Mouse (Mus musculus): ENCODE data around the gene Myh7b. TPM values are rescaled to one million over a fixed set of nuclear protein-coding genes. Genes with fewer than 3 reads are reported as not detected.
"Not testable (repeated sequence)": the region's sequence is repeated elsewhere in the genome, so short reads cannot be mapped to it uniquely, and the experiment has no call there.

Gene Myh7b
- polyA plus RNA-seq, 1 experiment from 2014 or later = 0.58 TPM

GRCm38 (mm10) chr2:155591676-155592075 lies 19.3 kb upstream of the Myh7b start:
- Histone ChIP-seq H3K4me2 (ENCODE audit: low read depth, low read length) (peak overlapping the region; percentile 82), H3K27ac (ENCODE audit: low read length) (peak overlapping the region; percentile 85), H3K27me3 (ENCODE audit: control insufficient read depth, insufficient read depth, low read length) (no peaks in the 10 kb centered on the region), H3K9me3 (replicated peaks; ENCODE audit: control insufficient read depth, low read length) (no peaks in the 10 kb centered on the region), H3K36me3 (ENCODE audit: control insufficient read depth, insufficient read depth, low read length) (no peaks in the 10 kb centered on the region), H3K4me1 (ENCODE audit: control insufficient read depth, insufficient read depth, low read length) (peaks cover 14% of the 10 kb centered on the region), H3K4me3 (replicated peaks; ENCODE audit: low read length) (peak overlapping the region; percentile 61), H3K9ac (ENCODE audit: low read length) (peak overlapping the region; percentile 80)
- no peak for ATAC-seq (ENCODE audit: insufficient read depth, low FRiP score)
- 2% methylated on average over 6 of the region's 6 CpGs for WGBS

DNA sequence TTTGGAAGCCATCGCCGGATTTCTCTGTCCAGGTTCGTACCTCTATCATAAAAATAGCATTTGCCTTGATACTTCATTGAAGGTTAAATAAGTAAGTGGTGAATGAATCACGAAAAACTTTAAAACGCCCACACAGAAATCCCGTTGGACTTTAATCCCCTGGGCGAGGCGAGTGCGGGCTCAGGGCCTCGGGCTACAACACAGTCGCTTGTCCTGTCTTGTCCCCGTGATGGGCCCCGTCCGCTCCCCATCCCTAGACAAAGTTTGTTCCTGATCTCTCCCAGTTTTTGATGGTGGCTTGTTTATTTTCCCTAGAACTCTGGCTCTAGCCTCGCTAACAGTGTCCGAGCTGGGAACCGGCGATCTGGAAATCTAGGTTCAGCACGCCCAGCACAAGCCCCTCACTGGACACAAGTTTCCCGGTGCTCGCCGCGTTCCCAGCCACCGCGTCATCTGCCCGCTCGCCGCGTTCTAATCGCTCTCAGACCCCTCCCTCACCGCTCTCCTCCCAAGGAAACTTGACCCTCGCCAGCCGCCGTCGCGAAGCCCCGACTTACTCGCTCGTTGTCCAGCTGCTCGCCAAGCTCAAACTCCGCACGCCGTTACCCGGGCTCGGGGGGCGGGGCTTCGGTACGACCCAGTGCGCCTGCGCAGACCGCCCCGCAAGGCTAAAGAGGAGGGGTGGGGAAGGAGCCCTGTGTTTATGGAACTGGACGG lies 18.7 kb upstream of the Myh7b start, which contains the start of gene Gss:
TSS of gene Gss (minus strand) at position 674 of the 717 bp plus-strand sequence.
- Histone ChIP-seq H3K4me3 (replicated peaks; ENCODE audit: low read length) (peak within 1 kb of the TSS; percentile 61), H3K4me1 (ENCODE audit: control insufficient read depth, insufficient read depth, low read length) (peaks cover 14% of the 10 kb centered on the region), H3K27me3 (ENCODE audit: control insufficient read depth, insufficient read depth, low read length) (no peaks in the 10 kb centered on the region), H3K27ac (ENCODE audit: low read length) (peak within 1 kb of the TSS; percentile 85), H3K4me2 (ENCODE audit: low read depth, low read length) (peak within 1 kb of the TSS; percentile 82), H3K9me3 (replicated peaks; ENCODE audit: control insufficient read depth, low read length) (no peaks in the 10 kb centered on the region), H3K9ac (ENCODE audit: low read length) (peak within 1 kb of the TSS; percentile 80), H3K36me3 (ENCODE audit: control insufficient read depth, insufficient read depth, low read length) (no peaks in the 10 kb centered on the region)
- under 1% methylated on average over 53 of the region's 53 CpGs for WGBS
- ATAC-seq (ENCODE audit: insufficient read depth, low FRiP score) = peak; percentile 93

DNA sequence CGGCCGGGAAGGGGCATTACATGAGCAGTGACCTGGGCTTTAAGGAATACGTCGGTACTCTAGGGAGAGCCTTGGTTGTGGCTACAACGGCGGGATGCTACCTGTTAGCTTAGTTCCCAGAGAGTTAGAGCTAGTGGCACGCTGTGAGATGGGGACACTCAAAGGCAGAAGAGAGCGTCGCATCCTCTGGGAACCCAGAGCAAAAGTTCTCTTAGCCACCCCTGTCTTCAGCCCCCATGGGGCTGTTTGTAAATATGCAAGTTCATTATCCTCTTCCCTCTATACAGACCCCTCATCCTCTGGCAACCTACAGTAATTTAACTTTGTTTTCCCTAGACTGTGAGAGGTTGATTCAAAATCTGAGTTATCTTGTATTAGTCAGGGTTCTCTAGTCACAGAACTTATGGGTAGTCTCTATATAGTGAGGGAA lies 18.1 kb upstream of the Myh7b start:
- no peaks in the 10 kb centered on the region for H3K27me3 ChIP-seq (ENCODE audit: control insufficient read depth, insufficient read depth, low read length)
- H3K4me3 ChIP-seq (replicated peaks; ENCODE audit: low read length) = peak overlapping the region; percentile 61
- H3K9ac ChIP-seq (ENCODE audit: low read length) = peak overlapping the region; percentile 76
- 2% methylated on average over 9 of the region's 9 CpGs for WGBS
- H3K27ac ChIP-seq (ENCODE audit: low read length) = no peak overlapping the region
- H3K4me1 ChIP-seq (ENCODE audit: control insufficient read depth, insufficient read depth, low read length) = peaks cover 14% of the 10 kb centered on the region
- no peak for ATAC-seq (ENCODE audit: insufficient read depth, low FRiP score)
- no peaks in the 10 kb centered on the region for H3K9me3 ChIP-seq (replicated peaks; ENCODE audit: control insufficient read depth, low read length)
- peak overlapping the region; percentile 82 for H3K4me2 ChIP-seq (ENCODE audit: low read depth, low read length)
- H3K36me3 ChIP-seq (ENCODE audit: control insufficient read depth, insufficient read depth, low read length) = no peaks in the 10 kb centered on the region

GRCm38 (mm10) chr2:155595516-155595915 lies 15.5 kb upstream of the Myh7b start:
- Histone ChIP-seq H3K36me3 (ENCODE audit: control insufficient read depth, insufficient read depth, low read length) (no peaks in the 10 kb centered on the region), H3K27ac (ENCODE audit: low read length) (no peak overlapping the region), H3K9me3 (replicated peaks; ENCODE audit: control insufficient read depth, low read length) (no peaks in the 10 kb centered on the region), H3K4me3 (replicated peaks; ENCODE audit: low read length) (no peak overlapping the region), H3K4me2 (ENCODE audit: low read depth, low read length) (no peak overlapping the region), H3K4me1 (ENCODE audit: control insufficient read depth, insufficient read depth, low read length) (peaks cover 14% of the 10 kb centered on the region), H3K9ac (ENCODE audit: low read length) (no peak overlapping the region), H3K27me3 (ENCODE audit: control insufficient read depth, insufficient read depth, low read length) (no peaks in the 10 kb centered on the region)
- ATAC-seq (ENCODE audit: insufficient read depth, low FRiP score) = no peak
- 78% methylated on average over 6 of the region's 6 CpGs for WGBS

DNA sequence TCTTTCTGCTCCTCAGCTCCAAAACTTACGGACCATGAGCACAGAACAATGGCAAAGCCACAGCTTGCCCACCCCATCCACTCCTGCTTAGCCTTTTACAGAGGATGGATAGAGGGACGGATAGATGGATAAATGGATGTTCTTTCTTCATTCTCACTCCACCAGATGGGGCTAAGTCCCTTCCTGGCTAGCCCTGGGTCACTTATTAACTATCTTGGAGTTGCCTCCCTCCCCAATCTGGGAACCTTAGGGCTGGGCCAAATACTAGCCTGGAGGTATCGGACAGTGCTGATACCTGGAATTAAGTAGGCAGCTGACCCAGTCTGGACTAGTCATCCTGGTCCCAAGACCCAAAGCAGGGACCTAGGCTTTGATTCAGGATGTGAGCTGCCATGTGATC lies 7.3 kb upstream of the Myh7b start:
- 58% methylated on average over 3 of the region's 3 CpGs for WGBS
- 0 out of 2 replicates have a peak, but pooled peaks cover 6% of the 10 kb centered on the region for H3K4me1 ChIP-seq (ENCODE audit: control insufficient read depth, insufficient read depth, low read length)
- no peaks in the 10 kb centered on the region for H3K36me3 ChIP-seq (ENCODE audit: control insufficient read depth, insufficient read depth, low read length)
- no peak overlapping the region for H3K27ac ChIP-seq (ENCODE audit: low read length)
- no peaks in the 10 kb centered on the region for H3K27me3 ChIP-seq (ENCODE audit: control insufficient read depth, insufficient read depth, low read length)
- H3K9me3 ChIP-seq (replicated peaks; ENCODE audit: control insufficient read depth, low read length) = no peaks in the 10 kb centered on the region
- ATAC-seq (ENCODE audit: insufficient read depth, low FRiP score) = peak; percentile 38; the same call in 1 of the 2 replicates
- H3K4me3 ChIP-seq (replicated peaks; ENCODE audit: low read length) = no peak overlapping the region
- no peak overlapping the region; the same call in 1 of the 2 replicates for H3K9ac ChIP-seq (ENCODE audit: low read length)
- no peak overlapping the region for H3K4me2 ChIP-seq (ENCODE audit: low read depth, low read length)

- Histone ChIP-seq H3K4me2 (ENCODE audit: low read depth, low read length) (no peak overlapping the region), H3K9me3 (replicated peaks; ENCODE audit: control insufficient read depth, low read length) (no peaks in the 10 kb centered on the region), H3K4me3 (replicated peaks; ENCODE audit: low read length) (no peak overlapping the region), H3K4me1 (ENCODE audit: control insufficient read depth, insufficient read depth, low read length) (0 out of 2 replicates have a peak, but pooled peaks cover 6% of the 10 kb centered on the region), H3K27ac (ENCODE audit: low read length) (no peak overlapping the region), H3K9ac (ENCODE audit: low read length) (no peak overlapping the region), H3K36me3 (ENCODE audit: control insufficient read depth, insufficient read depth, low read length) (no peaks in the 10 kb centered on the region), H3K27me3 (ENCODE audit: control insufficient read depth, insufficient read depth, low read length) (no peaks in the 10 kb centered on the region)
- 32% methylated on average over 10 of the region's 10 CpGs for WGBS
- ATAC-seq (ENCODE audit: insufficient read depth, low FRiP score) = peak; percentile 87
These were observed 6.3 kb upstream of the Myh7b start for GRCm38 (mm10) chr2:155604560-155605235.

DNA sequence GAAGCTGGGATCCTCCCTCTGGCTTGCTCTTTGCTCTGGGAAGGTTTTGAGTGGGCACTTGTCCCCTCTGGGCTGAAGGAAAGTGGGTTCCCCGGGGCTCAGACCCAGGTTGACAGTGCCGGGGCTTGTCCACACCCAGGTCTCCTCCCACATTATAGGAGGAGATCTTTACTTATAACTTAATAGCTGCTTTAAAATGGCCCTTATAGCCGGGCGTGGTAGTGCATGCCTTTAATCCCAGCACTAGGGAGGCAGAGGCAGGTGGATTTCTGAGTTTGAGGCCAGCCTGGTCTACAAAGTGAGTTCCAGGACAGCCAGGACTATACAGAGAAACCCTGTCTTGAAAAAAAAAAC lies 5.8 kb upstream of the Myh7b start:
- H3K4me1 ChIP-seq (ENCODE audit: control insufficient read depth, insufficient read depth, low read length); H3K27me3 ChIP-seq (ENCODE audit: control insufficient read depth, insufficient read depth, low read length); H3K4me3 ChIP-seq (replicated peaks; ENCODE audit: low read length); H3K4me2 ChIP-seq (ENCODE audit: low read depth, low read length); H3K36me3 ChIP-seq (ENCODE audit: control insufficient read depth, insufficient read depth, low read length); H3K27ac ChIP-seq (ENCODE audit: low read length); H3K9me3 ChIP-seq (replicated peaks; ENCODE audit: control insufficient read depth, low read length); H3K9ac ChIP-seq (ENCODE audit: low read length): not testable (repeated sequence)
- ATAC-seq (ENCODE audit: insufficient read depth, low FRiP score) = peak; percentile 39; the same call in 1 of the 2 replicates
- 68% methylated on average over 4 of the region's 4 CpGs for WGBS

GRCm38 (mm10) chr2:155606360-155606759 lies 4.7 kb upstream of the Myh7b start:
- Histone ChIP-seq H3K9ac (ENCODE audit: low read length) (no peak overlapping the region), H3K4me2 (ENCODE audit: low read depth, low read length) (no peak overlapping the region), H3K27me3 (ENCODE audit: control insufficient read depth, insufficient read depth, low read length) (no peaks in the 10 kb centered on the region), H3K4me1 (ENCODE audit: control insufficient read depth, insufficient read depth, low read length) (0 out of 2 replicates have a peak, but pooled peaks cover 6% of the 10 kb centered on the region), H3K9me3 (replicated peaks; ENCODE audit: control insufficient read depth, low read length) (no peaks in the 10 kb centered on the region), H3K4me3 (replicated peaks; ENCODE audit: low read length) (no peak overlapping the region), H3K27ac (ENCODE audit: low read length) (no peak overlapping the region), H3K36me3 (ENCODE audit: control insufficient read depth, insufficient read depth, low read length) (no peaks in the 10 kb centered on the region)
- WGBS = 78% methylated on average over 4 of the region's 4 CpGs
- ATAC-seq (ENCODE audit: insufficient read depth, low FRiP score) = no peak

DNA sequence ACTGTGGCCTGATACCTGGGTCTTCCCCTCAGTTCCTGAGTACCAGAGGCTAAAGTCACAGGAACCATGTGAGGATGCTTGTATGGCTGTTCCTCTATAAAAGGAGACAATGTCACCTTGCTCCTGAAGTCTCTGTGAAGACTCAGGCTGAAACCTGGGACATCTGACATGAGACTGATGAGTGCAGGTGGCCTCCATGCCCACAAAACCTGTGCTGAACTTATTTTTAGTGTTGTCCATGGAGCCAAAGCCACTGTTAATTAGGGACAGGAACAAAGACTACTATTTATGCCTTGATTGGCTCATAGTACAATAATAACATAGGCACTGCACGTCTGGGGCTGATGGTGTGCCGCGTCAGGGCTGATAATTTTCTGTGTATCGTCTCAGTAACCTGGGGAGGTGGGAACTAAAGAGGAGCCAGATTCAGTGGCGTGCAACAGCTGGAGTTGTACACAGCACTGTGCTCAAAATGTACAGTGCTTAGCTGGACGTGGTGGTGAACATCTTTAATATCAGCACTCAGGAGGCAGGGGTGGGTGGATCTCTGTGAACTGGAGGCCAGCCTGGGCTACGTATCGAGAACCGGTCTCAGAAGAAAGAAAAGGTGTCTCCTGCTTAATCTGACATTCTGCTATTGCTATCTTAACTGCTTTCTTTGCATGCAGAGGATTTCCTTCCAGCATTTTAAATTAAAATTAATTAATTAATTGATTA lies 980 bp downstream of the Myh7b start:
- no peaks in the 10 kb centered on the region; the same call in 1 of the 2 replicates for H3K27me3 ChIP-seq (ENCODE audit: control insufficient read depth, insufficient read depth, low read length)
- H3K36me3 ChIP-seq (ENCODE audit: control insufficient read depth, insufficient read depth, low read length) = no peaks in the 10 kb centered on the region
- H3K4me1 ChIP-seq (ENCODE audit: control insufficient read depth, insufficient read depth, low read length) = peaks cover 5% of the 10 kb centered on the region; the same call in 1 of the 2 replicates
- no peak overlapping the region for H3K27ac ChIP-seq (ENCODE audit: low read length)
- WGBS = 84% methylated on average over 9 of the region's 9 CpGs
- no peak overlapping the region for H3K4me2 ChIP-seq (ENCODE audit: low read depth, low read length)
- no peak overlapping the region for H3K9ac ChIP-seq (ENCODE audit: low read length)
- no peak overlapping the region for H3K4me3 ChIP-seq (replicated peaks; ENCODE audit: low read length)
- no peak for ATAC-seq (ENCODE audit: insufficient read depth, low FRiP score)
- H3K9me3 ChIP-seq (replicated peaks; ENCODE audit: control insufficient read depth, low read length) = no peaks in the 10 kb centered on the region
